Mouse (Mus musculus) brain, embryonic 14.5 days (tissue): ENCODE measurements around the gene Poc1a.

ENCODE experiments used
- CTCF ChIP-seq: fragments of 200-500 bp; IDR thresholded peaks from 2 replicates; pipeline ENCODE4 v1.5.1; 2012; ENCODE audit warnings: inconsistent platforms, mild to moderate bottlenecking, moderate library complexity, borderline replicate concordance; ENCODE audit not compliant: insufficient read depth, insufficient read length; ENCODE audit errors: extremely low read depth
- POLR2A ChIP-seq: fragments of 200-500 bp; IDR thresholded peaks from 2 replicates; pipeline ENCODE4 v1.6.1; 2012; ENCODE audit warnings: mild to moderate bottlenecking, inconsistent platforms, borderline replicate concordance; ENCODE audit not compliant: poor library complexity, insufficient read depth, insufficient read length, severe bottlenecking; ENCODE audit errors: extremely low read depth

DNA sequence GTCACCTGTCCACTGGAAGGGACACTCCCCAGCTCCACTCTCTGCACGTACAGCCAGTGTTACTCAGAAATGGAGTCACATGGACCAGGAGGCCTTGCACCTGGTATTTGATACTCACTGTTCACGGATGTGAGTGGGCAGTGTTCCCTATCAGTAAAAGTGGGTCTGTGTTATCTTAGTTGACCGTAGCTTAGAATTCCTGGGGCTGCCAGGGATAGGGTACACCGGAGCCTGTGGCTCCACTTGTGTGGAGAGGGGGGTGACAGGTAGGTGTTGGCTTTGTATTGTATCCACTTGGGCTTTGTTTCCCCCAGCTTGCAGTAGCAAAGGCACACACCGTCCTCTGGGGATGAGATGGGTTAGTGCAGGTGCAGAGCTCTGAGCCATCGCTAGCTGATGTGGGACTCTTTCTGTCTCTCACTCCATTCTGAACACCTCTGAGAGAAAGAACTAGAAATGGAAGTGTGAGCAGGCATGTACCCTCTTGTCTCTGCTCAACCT lies 22.6 kb downstream of the Poc1a start:
- TF ChIP-seq POLR2A (no peak), CTCF (no peak)
